Comparison of ENCODE assay signal across 15 mouse cellular contexts in the genomic region with DNA sequence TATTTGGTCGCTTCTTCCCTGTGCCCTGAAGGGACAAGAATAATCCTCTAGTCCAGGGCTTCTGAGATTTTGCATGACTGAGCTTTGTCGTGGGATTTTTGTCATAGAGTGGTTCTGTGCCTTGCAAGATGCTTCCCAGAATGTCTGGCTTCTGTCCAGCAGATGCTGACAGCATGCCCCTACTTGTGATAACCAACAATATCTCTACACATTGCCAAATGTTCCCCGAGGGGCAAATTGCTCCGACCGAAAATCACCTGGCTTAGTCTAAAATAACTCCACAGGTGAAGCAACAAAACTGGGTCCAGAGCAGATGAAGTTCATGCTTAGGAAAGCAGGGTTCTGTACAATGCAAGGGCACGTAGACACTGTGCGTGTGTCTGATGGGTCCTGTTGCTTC.
"Had no signal": no experiment of that assay in that cellular context is flagged by ENCODE, and none has a peak within 500 bp of the region (broad histone marks: within the 10 kb centered on the region; RNA-seq: fewer than 3 reads in every experiment).

No protein-coding gene starts in this region.

- H3K27ac ChIP-seq: kidney, postnatal 0 days; limb, embryonic 13.5 days; liver, embryonic 14.5 days; macrophage; midbrain, embryonic 13.5 days had no signal

- H3K36me3 ChIP-seq: limb, embryonic 13.5 days; midbrain, embryonic 13.5 days had no signal

- H3K4me2 ChIP-seq: limb, embryonic 13.5 days; liver, embryonic 11.5 days; lung, embryonic 14.5 days; midbrain, embryonic 13.5 days had no signal

- H3K27me3 ChIP-seq: limb, embryonic 13.5 days had no signal

- DNase-seq: kidney, adult 2 months; kidney, postnatal 25 days; left cerebral cortex, postnatal 4 days; liver, postnatal 0 days; lung, embryonic 14.5 days; thymus, adult 2 months; thymus, postnatal 14 days had no signal

- ATAC-seq: intestine, postnatal 0 days; liver, postnatal 0 days; lung, postnatal 0 days; midbrain, embryonic 13.5 days had no signal

- H3K4me3 ChIP-seq: limb, embryonic 13.5 days; midbrain, embryonic 13.5 days had no signal

- H3K9ac ChIP-seq: limb, embryonic 13.5 days; liver, embryonic 14.5 days; liver, postnatal 0 days; lung, embryonic 14.5 days; midbrain, embryonic 13.5 days had no signal

- H3K9me3 ChIP-seq: limb, embryonic 13.5 days; midbrain, embryonic 13.5 days had no signal
